Mouse (Mus musculus) layer of hippocampus, adult 9-11 months (tissue): ENCODE data around the gene Napa.

Source experiments
- DNase-seq: peaks from one replicate; pipeline ENCODE4 v3.0.0; 2022

Napa gene

DNA sequence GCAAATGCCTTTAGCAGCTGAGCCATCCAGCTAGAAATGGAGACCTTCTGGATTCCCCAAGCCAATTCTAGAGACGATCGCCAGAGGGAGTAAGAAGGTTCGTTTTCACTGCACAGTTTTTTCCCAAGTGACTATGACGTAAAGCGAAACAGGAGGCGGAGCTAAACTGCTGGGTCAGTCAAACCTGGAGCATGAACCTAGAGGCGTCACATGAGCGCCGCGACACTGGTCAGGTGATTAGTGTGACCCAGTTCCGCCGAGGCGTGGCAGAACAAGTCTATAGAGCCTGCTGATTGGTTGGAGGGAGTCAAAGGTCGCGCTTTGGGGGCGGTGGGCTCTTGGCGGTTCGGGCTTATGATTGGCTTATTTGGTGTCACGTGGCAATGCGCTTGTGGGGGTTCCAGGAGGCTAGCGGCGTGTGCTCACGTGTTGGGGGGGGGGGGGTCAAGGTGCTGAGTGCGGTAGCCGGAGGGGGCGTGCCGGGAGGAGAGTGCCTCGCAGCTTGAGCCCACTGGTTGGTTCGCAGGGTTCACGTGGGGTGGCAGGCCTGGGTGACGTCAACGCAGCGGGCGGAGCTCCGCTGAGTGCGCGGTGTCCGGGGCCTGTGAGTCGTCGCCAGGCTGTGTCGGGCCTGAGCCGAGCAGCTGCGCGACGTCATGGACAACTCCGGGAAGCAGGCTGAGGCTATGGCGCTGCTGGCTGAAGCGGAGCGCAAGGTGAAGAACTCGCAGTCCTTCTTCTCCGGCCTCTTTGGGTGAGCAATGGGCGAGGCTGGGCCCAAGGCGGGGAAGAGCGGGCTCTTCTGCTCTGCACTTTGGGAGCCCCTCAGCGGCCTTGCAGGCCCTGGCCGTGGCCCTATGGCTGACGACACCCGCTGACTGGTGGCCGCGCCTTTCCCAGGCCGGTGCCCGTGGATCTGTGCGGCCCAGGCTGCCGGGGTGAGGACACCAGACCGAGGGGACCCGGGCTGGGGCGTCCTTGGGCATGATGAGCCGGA is at the start of gene Napa:
Napa (plus strand) TSS at position 438 of the 997 bp plus-strand sequence.
- peak; percentile 100 for DNase-seq

DNA sequence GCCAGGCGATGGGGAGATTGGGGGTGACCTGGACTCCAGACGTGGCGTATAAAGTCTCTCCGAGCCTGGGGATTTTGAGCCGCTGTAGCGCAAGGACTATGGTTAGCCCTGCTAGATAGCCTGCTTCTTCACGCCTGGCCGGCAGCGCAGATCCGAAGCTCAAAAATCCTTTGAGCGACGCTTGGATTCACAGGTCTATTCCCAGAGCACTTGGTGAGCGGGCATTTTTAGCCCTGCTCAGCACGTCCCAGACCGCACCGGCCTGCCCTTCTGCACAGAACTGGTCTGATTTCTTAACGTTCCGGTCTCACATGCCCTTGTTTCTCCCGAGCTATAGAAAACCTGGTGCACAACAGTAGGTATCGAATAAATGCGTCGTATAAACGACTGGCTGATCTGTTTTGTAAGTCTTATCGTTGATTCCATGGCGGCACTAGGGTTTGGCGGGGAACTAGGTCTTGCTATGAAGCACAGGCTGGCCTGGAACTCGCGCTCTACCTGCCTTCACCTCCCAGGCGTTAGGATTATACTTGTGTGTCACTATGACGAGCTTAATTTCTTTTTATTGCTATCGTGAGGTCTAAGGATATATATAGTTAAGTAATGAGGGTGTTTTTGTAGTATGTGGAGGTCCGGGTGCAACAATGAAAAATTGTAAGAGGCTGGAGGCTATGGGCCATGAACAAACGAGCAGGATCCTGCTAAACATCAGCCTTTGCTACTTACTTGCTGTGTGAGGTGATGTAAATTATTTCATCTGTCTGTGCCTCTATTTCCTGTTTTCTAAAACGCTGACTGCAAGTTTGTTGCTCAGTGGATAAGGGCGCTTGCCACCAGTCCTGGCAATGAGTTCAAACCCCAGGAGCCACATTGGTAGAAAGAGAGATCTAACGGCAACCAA is 49.3 kb upstream of the Napa start:
- no peak for DNase-seq

DNA sequence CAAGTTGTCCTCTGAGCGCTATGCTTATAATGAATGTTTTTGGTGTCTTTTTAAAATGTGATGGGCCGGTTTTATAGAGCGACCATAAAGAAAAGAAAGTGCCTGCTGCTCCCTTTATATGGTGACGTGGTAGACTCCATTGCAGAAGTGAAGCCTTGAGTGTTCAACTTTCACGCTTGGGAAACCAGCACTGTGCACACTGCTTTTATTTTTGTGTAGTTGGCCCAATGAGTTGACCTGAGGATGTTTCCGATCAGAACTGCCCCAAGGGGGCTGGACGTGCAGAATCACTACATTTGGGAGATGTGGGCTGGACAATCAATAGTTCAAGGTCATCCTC is 48.7 kb upstream of the Napa start:
- DNase-seq: no peak

DNA sequence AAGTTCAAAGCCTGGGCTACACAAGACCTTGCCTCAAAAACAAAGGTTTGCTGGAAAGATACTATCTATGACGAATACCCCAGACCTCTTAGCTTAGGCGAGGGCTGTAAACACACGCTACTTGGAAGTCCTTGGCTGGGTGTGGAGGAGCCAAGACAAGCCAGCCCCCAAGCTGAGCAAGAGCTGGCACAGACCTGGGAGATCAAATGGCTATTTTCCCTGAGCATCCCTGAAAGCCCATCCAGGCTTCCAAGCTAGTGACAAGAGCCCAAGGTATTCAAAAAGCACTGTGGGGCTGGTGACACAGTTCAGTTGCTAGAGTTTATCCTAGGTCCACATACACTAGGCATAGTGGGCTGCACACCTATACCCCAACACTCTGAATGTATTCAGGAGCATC is 47.7 kb upstream of the Napa start:
- DNase-seq: no peak

DNA sequence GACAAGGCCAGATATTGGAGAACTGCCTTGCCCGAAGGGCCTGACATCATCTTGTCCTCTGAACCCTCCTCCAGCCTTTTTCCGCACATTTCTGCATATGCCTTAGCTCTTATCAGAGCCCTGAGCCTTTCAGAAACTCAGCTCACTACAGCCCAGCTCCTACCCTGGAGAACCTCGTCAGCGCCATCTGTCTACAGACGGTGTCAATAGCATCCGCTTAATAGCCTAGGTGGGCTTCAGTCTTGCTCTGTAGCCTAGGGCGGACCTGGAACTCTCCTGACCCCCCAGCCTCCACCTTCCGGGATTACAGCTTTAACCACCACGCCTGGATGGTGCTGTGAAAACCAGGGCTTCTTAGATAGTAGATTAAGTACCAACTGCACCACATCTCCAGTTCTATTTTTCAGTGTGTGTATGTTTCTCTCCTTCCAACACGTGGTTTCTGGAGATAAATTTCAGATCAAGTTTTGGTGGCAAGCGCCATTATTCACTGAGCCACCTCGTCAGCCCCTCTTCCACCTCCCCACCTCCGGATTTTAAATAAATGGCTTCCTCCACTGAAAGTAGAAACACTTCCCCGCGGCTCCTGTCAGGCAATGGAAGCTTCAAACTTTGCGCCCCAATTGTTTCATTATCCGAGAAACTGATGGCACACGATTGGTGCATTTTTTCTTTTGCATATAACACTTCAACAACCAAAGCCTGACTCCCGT is 46.2 kb upstream of the Napa start:
- peak; percentile 72 for DNase-seq

DNA sequence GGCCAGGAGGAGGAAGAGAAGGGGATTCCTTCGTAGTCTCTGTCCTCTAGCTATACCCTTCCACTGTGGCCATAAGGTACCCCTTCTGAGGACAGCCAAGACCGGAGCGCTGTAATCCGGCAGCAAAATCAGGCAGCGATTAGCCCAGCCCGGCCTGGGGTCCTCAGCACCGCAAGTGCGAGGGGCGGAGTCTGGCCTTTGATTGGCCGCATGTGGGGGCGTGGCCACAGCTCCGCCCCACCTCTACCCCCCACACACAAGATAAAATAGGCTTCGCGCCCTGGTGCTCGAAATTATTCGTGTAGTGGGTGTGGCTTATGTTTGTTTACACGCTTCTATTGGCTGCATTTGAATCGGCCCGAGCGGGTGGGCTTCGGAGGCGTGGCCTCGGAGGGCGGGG is 45.6 kb upstream of the Napa start:
- peak; percentile 97 for DNase-seq

DNA sequence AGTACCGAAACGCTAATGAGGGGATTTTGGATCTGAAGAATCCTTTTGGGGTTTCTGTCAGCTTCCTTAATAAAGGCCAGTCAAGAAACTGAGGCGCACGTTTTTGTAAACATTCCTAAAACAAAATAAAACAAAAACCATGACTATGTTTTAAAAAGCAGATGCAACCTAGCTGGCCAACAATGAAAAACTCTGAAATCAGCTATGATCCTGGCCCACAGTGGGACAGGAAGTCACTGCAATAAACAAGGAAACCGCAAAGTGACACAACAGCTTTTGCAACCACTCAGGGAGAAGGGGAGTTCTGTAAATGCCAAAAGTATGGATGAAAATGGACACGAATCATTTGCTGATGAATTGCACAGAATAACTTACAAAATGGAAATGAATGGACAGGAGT is 45.2 kb upstream of the Napa start:
- no peak for DNase-seq

DNA sequence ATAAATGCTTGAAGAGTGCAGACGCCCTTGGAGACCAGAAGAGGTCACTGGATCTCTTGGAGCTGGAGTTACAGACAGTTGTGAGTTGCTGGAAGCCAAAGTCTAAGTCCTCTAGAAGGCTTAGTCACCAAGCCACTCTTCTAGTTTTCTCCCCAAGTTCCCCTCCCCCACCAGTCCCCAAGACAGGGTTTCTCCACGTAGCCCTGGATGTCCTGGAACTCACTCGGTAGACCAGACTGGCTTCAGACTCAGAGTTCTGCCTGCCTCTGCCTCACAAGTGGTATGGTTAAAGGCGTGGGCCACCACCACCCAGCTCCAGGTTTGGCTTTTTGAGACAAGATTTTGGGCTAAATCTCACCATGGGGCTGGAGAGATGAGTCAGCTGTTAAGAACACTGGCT is 43.3 kb upstream of the Napa start:
- no peak for DNase-seq

DNA sequence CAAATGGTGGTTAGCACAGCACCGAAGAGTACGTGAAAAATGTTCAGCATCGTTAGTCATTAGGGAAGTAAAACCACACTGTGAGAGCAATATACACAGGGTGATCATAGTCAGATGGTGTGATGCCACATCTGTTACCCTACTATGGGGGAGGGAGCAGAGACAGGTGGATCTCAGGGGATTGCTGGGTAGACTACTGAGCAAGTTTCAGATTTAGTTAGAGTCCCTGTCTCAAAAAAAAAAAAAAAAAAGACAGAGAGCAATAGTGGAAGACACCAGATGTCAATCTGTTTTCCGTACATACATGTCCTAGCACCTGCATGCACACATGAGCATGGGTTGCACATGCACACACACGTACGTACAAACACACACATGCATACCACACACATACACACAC is 42.6 kb upstream of the Napa start:
- DNase-seq: no peak

DNA sequence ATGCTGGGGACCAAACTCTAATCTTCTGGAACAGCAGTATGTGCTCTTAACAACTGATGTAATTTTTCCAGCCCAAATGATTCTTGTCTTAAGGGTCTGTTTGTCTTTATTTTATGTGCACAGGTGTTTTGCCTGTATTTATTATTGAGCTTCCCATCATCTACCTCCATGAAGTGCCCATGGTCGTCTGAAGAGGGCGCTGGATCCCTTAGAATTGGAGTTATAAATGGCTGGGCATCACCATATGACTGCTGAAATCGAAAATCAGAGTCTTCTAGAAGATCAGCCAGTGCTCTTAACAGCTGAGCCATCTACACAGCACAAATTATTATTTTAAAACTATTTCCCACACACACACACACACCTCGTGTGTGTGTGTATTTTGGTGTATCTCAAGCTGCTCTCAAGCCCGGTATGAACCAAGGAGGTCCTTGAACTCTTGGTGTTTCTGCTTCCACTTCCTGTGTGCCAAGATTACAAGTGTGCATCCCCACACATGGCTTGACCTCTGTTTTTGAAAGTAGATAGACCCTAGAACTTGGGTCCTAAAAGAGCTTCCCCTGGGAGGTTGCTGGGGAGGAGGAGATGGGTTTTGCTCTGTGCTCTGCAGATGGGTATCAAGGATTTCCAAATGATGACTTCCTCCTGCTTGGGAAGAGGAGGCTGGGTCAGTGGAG is 41.7 kb upstream of the Napa start:
- peak; percentile 59 for DNase-seq

DNA sequence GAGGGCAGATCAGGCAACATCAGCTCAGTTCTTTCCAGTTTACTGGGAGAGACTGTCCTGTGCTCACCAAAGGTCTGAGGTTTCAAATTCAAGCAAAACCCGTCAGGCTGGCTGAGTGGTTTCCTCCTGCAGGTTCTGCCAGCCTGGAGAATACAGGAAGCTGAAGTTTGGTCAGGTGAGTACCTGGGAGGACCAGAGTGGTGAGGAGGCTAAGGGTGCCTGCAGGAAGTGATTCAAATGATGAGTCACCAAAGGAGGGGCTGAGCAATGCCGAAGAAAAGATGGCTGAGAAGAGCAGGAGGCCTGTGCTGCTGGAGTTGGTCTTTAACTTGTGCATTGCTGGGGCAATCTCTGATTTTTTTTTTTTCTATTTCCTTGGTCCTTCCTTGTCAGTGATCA is 41.1 kb upstream of the Napa start:
- no peak for DNase-seq

DNA sequence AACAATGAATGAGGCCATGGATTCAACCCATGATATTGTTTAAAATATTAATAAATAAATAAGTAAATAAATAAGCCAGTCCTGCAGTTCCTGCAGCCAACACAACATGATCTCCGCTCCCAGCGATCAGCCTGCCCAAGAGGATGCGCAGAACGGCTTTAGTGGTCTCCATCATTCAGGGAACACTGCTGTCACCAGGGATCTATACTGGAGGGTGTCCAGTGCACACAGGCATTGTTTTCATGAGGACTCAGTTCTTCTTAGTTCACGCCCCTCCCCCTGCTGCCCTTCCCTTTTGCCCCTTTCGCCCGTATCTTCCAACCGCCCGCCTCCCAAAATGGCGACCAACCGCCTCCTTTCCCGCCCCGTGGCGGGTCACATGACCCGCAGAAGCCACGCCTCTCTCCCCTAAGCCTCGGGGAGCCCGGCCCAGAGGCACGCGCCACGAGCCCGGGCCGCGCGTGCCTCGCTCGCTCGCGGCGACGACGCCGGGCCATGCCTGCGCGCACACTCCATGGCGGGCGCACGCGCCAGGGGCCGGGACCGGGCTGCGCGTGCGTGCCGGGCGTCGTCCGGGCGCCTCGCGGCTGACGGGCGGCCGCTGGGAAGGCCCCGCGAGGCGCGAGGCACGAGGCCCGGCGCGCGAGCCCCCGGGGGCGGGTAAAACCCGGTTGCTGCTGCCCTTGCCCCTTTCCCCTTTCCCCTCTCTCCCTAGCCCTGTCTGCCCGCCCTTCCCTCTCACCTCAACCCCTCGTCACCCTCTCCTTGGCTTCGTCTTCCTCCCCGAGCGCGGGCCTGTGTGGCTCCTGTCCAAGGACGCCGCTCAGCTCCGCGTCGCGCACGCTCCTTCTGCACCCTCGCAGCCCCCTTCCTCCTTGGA is 36.8 kb upstream of the Napa start, which contains the start of gene Zfp541:
Zfp541 (plus strand) TSS at position 596 of the 880 bp plus-strand sequence.
- DNase-seq: no peak

DNA sequence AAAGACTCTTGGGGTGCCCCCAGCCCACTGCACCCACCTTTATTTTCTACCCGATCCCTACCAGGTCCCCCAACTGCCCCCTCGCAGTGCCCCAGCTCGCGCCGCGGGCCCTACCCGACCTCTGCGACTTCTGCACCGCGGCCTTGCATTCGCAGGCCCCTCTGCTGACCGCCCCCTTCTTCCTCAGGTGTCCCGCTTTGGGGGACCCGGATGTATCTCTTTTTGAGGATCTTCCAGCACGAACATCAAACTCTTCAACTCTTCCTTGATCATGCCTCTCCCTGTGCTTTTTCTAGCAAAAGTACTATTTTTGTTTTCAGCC is 36.2 kb upstream of the Napa start:
- DNase-seq: no peak

DNA sequence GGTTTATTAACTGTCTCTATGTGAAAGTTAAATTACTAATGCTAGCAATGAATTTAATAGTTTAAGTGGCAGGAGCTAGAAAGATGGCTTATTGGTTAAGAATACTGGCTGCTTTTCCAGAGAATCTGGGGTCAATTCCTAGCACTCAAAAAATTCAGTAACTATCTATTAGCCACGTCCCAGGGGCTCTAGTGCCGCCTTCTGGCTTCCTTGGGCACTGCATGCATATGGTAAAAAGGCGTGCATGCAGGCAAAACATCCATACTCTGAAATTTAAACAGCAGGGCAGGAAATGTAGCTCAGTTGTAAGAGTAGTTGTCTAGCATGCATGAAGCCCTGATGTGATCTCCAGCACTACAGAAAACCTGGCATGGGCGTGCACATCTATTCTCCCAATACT is 34.8 kb upstream of the Napa start:
- DNase-seq: no peak

DNA sequence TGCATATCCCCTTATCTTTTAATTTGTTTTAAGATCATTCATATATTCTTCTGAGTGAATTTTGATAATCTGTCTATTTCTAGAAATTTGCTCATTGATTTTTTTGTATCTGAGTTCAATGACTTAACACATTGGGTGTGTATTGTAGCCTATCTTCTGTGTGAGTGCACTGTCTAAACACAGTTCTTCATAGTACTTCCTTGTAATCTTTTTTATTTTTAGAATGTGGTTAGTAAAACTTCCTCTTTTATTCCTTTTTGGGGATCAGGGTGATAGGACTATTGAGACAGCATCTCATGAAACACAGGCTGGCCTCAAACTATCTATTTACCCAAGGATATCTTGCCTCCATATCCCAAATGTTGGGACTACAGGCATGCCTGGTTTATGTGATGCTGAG is 27.4 kb upstream of the Napa start:
- no peak for DNase-seq

DNA sequence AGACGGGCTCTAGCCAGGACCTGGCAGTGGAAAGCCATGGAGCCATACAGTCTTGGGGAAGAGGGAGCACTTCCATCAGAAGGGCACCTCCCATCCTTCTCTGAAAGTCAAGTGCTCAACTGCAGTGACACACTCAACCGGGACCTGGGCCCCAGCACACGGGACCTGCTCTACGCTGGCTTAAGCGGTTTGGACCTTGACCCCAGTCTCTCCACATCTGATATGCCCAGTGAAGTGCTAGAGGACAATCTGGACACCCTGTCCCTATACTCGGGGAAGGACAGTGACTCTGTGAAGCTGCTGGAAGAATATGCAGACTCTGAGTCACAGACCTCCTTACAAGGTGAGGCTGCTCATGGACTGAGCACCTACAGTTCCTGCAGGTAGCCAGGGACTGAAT is 26.4 kb upstream of the Napa start:
- no peak for DNase-seq

DNA sequence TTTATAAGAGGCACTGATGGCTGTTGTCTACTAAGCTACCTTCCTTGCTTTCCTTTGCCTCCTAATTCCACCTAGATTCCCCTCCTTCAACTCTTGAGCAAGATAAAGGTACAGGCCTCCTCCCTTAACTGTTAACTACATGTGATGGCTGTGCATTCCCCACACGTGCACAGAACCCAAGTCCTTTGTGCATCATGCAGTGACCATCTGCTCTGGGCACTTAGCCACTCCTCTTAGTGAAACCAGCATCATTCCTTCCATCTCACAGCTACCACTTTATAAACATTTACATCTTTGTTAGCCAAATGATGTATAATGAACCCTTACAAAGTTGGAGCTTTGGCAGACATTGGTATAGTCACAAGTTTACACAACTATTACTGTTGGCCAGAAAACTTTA is 18.3 kb upstream of the Napa start:
- no peak for DNase-seq

DNA sequence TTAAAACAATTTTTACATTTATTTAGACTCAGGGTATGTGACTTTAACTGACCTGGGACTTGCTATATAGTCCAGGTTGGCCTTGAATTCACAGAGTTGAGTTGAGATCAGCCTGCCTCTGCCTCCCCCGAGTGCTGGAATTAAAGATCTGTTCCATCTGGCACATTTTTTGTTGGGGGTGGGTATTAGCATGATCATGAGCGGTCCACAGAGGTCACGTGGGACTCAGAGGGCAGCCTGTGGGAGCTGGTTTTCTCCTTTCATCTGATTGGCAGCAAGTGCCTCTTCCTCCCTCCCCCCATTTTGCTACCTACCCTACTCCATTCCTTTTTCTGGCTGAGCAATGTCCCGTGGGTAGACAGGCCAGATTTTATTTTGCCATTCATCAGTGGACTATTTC is 17.7 kb upstream of the Napa start:
- no peak for DNase-seq

DNA sequence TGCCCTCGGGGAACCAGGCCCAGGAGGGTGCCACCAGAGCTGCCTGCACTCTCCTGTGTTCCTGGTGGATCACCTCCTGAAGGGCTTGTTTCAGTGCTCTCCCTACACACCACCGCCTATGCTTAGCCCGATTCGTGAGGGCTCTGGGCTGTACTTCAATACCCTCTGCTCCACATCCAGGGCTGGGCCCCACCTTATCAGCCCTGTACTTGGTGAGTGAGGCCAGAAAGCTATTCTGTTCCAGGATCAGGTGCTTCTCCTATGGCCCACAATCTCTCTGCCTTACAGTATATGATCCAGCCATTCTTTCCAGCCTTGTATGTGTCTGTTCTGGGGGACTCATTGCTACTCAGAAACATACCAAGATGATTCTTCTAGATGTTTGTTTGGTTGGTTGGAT is 14.9 kb upstream of the Napa start:
- no peak for DNase-seq

DNA sequence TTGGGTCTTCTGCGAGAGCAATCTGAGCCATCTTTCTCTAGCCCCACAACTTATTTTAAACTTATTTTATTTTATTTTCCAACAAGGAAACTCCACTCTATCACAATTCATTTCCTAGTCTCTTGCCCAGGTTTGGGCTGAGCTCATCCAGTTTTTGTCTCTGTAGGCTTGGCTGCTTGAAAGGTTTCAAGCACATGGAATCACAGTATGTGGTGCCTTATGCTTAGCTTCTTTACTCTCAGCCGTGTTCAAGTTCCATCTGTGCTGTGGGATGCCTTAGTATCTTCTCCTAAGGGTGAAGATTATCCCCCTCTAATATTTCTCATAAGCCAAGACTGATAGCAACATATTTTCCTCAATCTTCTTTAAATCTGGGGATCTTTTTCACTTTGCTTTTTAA is 10.7 kb upstream of the Napa start:
- no peak for DNase-seq

DNA sequence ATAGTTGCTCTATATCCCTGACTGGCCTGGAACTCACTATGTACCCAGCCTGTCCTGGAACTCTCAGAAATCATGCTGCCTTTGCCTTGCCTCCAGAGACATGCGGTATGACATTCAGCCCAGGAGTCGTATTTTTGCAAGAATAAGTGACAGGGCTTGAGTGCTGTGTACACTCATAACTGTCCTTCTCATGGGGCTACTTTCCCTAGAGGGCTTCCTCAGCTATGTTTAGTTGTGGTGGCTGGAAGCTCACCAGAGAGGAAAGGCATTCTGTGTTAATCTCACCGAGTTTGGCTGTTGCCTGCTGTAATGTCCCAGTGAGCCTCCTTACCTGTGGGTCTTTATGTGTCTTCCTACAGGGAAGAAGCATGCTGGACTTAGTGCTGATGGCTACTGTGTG is 3.7 kb upstream of the Napa start:
- DNase-seq: no peak

DNA sequence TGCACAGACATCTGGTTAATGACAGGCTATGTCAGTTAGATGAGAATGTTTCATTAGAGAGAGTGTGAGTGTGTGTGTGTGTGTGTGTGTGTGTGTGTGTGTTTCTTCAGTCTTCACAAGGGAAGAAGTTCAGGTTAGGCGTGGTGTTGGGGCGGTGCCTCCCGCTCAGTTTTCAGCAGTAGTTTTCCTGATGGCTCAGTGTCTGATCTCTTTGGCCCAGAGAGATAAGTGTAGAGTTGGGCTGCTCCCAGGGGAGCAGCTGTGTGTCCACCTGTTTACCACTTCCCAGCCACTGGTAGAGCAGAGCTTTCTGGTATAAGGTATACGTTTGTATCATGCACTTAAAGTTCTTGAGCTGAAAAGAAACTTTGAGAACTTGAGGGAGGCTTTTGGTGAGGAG is 1.6 kb downstream of the Napa start:
- no peak for DNase-seq
